Mouse (Mus musculus): ENCODE data around the gene Ttc22.
A peak's percentile ranks its signal among the peaks of the same experiment; 100 is the strongest.

The Ttc22 gene

DNA sequence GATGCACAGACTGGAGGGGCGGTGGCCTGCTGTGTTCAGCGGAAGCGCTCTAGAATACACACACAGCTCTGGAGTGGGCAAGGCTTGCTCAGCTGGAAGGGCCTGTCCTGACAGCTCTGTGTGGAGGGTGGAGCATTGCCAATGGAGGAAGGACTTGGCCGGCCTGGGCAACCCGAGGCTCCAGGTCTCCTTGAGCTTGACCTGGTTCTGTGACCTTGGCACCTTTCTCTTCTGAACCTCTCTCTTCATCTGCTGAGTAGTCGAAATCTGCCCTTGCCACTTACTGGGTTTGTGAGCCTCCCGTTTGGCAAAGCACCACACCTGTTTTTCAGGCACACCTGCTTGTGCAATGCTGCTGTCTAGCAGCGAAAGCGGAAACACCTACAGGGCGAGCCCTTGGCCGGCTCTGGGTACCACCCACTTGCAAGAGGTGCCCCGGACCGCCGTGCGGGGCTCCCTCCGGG is at the start of gene Ttc22:
Gene Ttc22, plus strand, starts transcription at position 403 of the 464 bp plus-strand sequence.
- no peak for DNase-seq (ENCODE audit: low read depth in 2 of 2, low spot score in 2 of 2)

DNA sequence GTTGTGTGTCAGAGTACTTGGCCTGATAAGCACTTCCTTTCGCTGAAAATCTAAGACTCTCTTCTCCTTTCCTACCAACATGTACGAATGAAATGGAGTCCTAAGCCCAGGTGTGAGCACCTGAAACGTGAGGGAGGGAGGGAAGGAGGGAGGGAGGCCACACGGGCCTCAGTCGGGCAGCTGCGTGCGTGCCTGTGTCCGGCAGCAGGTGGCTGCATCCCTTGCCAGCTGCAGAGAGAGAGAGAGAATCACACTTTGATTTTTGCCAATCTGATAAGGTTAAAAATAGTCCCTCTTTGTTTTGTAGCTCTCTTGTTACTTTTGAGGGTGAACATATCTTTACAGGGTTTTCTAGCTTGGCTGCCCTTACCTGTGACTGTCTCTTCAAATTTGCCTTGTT is 47.2 kb upstream of the Ttc22 start:
- DNase-seq (ENCODE audit: low read depth in 2 of 2, low spot score in 2 of 2), result no peak

DNA sequence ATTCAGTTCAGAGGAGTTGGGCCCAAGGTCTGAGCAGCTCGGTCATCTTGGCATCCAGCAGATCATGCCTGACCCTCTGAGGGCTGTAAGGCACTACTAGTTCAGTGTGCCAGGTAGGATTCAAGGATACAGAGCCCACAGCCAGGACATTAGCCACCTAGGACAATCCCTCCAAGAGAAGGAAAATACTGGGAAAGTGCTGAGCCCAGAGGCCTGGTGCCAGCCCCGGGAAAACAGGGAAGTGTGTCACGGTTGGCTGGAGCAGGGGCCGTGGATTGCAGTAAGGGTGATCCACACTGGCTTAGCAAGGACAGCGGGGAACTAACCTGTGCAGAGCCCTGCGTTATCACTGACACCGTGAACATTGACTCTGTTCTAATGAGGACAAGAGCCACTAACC is 44.7 kb upstream of the Ttc22 start:
- no peak for DNase-seq (ENCODE audit: low read depth in 2 of 2, low spot score in 2 of 2)

DNA sequence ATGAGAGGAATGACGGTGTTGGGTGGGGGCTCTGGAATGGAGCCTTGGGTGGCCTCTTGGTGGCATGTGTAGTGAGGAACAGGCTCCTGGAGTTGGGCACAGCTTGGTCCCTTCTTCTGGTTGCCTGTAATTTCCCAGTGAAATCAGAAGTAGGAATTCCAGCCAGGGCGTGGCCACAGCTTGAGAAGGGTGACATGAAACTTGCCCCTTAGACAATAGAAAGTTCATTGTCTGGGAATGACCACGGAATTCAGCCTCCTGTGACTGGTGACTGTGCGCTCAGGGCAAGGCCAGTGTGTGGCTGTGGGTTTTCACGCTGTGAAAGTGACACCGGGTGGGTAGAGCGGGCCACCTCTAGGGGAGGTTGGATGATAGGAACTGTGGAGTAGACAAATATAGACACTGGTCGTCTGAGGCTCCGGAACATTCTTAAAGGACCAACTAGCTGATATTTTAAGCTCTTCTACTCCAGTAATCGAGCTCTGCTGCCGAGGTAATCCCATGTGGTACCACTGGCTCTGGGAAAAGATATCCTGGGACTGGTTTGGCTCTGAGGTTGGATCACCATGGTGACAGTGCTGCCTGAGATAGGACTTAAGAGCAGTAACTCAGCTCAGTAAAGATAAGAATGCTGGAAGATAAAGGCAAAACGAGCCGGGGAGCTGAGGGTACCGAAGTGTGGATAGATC is 40.9 kb upstream of the Ttc22 start:
- DNase-seq (ENCODE audit: low read depth in 2 of 2, low spot score in 2 of 2), result no peak

DNA sequence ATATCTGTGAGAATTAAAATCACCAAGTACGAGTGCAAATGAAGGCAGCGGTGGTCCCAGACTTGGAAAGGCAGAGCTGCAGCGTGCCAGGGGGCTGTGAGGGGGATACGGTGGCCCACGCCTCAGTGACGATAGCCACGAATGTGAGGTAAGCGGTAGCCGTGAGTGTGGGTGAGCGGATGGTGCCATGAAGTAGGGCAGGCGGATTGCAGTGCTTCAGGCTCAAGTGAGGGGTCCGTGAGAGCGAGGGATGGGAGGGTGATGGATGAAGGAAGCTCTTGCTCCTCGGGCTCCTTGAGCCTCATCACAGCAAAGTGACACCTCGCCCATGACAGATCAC is 40.4 kb upstream of the Ttc22 start:
- no peak for DNase-seq (ENCODE audit: low read depth in 2 of 2, low spot score in 2 of 2)

GRCm38 (mm10) chr4:106582428-106583153 is 39.6 kb upstream of the Ttc22 start:
- DNase-seq (ENCODE audit: low read depth in 2 of 2, low spot score in 2 of 2), result no peak

GRCm38 (mm10) chr4:106584665-106585064 is 37.6 kb upstream of the Ttc22 start:
- DNase-seq (ENCODE audit: low read depth in 2 of 2, low spot score in 2 of 2), result no peak

DNA sequence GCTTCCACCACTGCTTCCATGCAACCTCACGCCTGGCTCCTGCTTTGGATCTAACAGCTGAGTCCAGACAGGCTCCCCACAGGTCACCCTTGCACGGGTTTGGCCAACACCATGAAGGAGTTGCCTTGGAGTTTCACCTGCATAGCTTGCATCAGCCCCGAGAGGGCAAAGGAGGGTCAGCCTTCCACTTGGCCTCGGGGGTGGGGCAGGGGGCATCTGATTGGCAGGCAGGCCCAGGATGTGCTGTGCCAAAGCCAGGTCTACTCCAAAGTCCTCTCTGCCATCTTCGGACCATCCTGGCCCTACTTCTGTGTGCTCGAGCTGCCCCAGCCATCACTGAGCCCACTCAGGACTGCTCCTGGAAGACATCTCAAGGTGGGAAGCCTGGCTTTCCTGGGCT is 35.2 kb upstream of the Ttc22 start:
- DNase-seq (ENCODE audit: low read depth in 2 of 2, low spot score in 2 of 2), result no peak

DNA sequence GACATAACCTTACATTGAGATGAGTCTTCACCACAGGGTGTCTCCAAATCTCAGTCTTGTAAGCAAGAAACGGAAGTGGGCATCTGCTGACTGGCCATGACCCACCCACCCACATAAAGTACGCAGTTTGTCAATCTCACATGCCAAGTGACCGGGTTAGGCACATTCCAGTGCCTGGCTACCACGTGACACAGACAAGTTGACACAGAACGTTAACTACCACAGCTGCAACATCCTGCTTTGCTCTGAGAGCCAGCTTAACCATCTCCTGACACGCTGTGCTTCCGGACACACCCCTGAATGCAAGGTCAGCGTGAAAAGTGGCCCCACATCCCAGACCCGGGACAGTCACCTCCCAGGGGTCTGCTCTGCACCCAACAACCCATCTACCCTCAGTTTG is 32.1 kb upstream of the Ttc22 start:
- peak in 1 of 2 experiments; percentile 10 for DNase-seq (ENCODE audit: low read depth in 2 of 2, low spot score in 2 of 2)

GRCm38 (mm10) chr4:106590871-106591270 is 31.4 kb upstream of the Ttc22 start:
- no peak for DNase-seq (ENCODE audit: low read depth in 2 of 2, low spot score in 2 of 2)

GRCm38 (mm10) chr4:106593636-106594035 is 28.6 kb upstream of the Ttc22 start:
- no peak for DNase-seq (ENCODE audit: low read depth in 2 of 2, low spot score in 2 of 2)

- DNase-seq (ENCODE audit: low read depth in 2 of 2, low spot score in 2 of 2), result no peak
Observed at GRCm38 (mm10) chr4:106596200-106596599, 26.0 kb upstream of the Ttc22 start.

DNA sequence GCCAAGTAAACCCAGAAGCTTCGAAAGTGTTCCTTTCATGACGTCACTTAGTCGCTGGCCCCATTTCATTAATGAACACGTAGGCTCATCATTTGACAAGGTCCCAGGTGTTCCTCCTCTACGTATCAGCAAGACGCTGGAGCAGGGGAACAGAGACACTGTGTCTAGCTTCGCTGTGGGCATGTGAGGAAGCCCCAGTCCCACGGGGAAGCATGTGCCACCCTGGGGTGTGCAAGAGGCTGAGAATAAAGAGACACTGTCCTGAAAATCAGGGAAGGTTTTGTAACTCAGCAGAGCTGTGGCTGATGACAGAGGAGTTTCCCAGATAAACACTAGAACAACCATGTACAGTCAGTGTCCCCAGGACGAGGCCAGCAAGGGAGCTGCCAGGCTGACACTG is 25.2 kb upstream of the Ttc22 start:
- DNase-seq (ENCODE audit: low read depth in 2 of 2, low spot score in 2 of 2), result no peak

DNA sequence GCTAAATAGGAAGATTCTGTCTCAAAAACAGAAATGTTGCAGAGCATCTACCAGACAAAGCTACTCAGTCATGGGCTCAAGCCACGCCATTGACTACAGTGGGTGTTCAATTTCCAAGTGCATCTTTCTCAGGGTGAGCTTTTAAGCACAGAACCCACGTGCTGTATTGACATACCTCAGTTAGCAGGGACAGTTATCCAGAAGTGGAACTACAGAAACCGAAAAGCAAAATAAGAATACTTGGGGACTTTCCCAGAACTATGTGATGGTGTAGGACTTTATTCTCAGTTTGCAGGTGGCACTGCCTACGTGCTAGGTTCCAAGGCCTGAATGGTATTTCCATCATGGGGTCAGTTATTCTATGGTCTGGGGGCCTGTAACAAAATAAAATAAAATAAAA is 24.5 kb upstream of the Ttc22 start:
- DNase-seq (ENCODE audit: low read depth in 2 of 2, low spot score in 2 of 2), result no peak

DNA sequence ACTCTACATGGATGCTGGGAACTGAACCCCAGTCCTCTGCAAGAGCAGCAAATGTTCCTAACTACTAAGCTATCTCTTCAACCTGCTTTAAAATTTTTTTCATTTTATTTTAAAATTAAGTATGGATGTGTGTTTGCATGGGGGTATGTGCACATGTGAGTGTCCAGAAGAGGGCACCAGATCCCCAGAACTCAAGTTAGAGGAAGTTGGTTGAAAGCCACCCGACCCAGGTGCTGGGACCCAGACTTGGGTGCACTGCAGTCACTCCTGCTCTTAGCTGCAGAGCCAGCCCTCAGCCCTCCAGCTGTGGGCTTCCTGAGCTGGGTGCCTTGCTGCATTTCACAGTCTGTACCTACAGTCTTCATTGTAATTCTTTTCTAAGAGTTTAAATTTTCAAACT is 22.8 kb upstream of the Ttc22 start:
- no peak for DNase-seq (ENCODE audit: low read depth in 2 of 2, low spot score in 2 of 2)

GRCm38 (mm10) chr4:106600770-106601169 is 21.5 kb upstream of the Ttc22 start:
- no peak for DNase-seq (ENCODE audit: low read depth in 2 of 2, low spot score in 2 of 2)

- no peak for DNase-seq (ENCODE audit: low read depth in 2 of 2, low spot score in 2 of 2)
Observed at GRCm38 (mm10) chr4:106606639-106607554, 15.3 kb upstream of the Ttc22 start.

DNA sequence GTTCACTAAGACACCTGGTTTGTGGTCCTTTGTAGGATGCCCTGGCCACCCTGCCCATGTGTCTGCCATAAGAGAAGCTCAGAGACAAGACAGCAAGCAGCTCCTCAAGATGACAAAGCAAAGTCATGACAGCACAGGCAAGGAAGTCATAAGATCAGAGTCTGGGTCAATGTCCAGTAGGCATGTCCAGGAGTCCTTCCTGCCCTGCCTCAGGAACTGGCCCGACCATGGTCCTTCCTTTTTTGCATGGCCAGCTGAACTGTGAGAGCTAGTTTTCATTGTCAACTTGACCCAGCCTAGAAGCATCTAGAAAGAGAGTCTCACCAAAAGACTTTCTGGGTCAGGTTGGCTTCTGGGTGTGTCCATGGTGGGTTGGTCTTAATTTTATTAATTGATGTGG is 14.3 kb upstream of the Ttc22 start:
- no peak for DNase-seq (ENCODE audit: low read depth in 2 of 2, low spot score in 2 of 2)

DNA sequence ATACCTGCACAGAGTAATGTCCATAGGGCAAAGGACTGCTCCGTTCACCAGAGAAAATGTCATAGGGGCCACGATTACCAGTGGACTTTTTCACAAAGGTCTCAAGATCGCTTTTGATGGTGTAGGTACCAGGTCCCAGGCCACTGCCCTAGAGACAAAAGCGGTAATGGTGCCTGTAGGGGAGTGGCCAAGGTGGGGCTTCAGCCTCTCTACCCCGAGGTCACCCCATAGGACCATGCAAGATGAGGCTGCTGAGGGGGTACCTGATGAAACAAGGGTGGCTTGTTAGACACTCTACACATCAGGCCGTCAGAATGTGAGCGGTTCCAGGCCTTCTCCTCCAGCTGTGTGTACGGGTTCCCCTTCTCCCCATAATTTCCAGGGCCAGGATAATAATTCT is 9.1 kb upstream of the Ttc22 start:
- DNase-seq (ENCODE audit: low read depth in 2 of 2, low spot score in 2 of 2), result no peak

GRCm38 (mm10) chr4:106613560-106613959 is 8.7 kb upstream of the Ttc22 start:
- no peak for DNase-seq (ENCODE audit: low read depth in 2 of 2, low spot score in 2 of 2)

GRCm38 (mm10) chr4:106614180-106614797 is 7.9 kb upstream of the Ttc22 start:
- peak; percentile 55 to 76 for DNase-seq (ENCODE audit: low read depth in 2 of 2, low spot score in 2 of 2)

All from CD8-positive naive resting alpha-beta T cell, adult 2 months (primary cell).